Comparison of ENCODE assay signal across 1 mouse cellular context in genomic region chr4:147117839-147118238, GRCm38 (mm10). TPM values are rescaled to one million over a fixed set of nuclear protein-coding genes. Genes with fewer than 3 reads are reported as not detected.
"Had no signal": no experiment of that assay in that cellular context is flagged by ENCODE, and none has a peak within 500 bp of the region (broad histone marks: within the 10 kb centered on the region; RNA-seq: fewer than 3 reads in every experiment).

No protein-coding gene starts in this region.

RNA-seq across cellular contexts. Expression of gene Zfp991, which starts 14.0 kb away (rescaled TPM):
- polyA plus RNA-seq: erythroblast, embryonic 14.5 days had no signal
